Mouse (Mus musculus) E14TG2a.4 (cell line): ENCODE measurements around the gene Ireb2.
A peak's percentile ranks its signal among the peaks of the same experiment; 100 is the strongest.

Experiments
- H3K27me3 ChIP-seq: 2 replicates; pipeline ENCODE4 v1.6.1; 2014; ENCODE audit warnings: low read length, control low read depth; ENCODE audit not compliant: insufficient read depth
- H3K36me3 ChIP-seq: 2 replicates; pipeline ENCODE4 v1.6.1; 2014; ENCODE audit warnings: low read length, control low read depth; ENCODE audit not compliant: insufficient read depth
- H3K4me1 ChIP-seq: replicated peaks from 2 replicates; pipeline ENCODE4 v1.6.1; 2014; ENCODE audit warnings: low read depth, low read length, control low read depth
- H3K4me3 ChIP-seq: replicated peaks from 2 replicates; pipeline ENCODE4 v1.5.1; 2014; ENCODE audit warnings: mild to moderate bottlenecking, low read length
- H3K9me3 ChIP-seq: 2 replicates; pipeline ENCODE4 v1.6.1; 2014; ENCODE audit warnings: low read length, control low read depth
- CTCF ChIP-seq: conservative IDR thresholded peaks from 2 replicates; pipeline ENCODE4 v1.5.1; 2014; ENCODE audit warnings: low read length
- NANOG ChIP-seq: IDR thresholded peaks from 2 replicates; pipeline ENCODE4 v1.6.1; 2014; ENCODE audit warnings: borderline replicate concordance, low read length, mixed read lengths
- POU5F1 ChIP-seq: IDR thresholded peaks from 2 replicates; pipeline ENCODE4 v1.6.1; 2014; ENCODE audit warnings: low read length, borderline replicate concordance

Ireb2 gene

DNA sequence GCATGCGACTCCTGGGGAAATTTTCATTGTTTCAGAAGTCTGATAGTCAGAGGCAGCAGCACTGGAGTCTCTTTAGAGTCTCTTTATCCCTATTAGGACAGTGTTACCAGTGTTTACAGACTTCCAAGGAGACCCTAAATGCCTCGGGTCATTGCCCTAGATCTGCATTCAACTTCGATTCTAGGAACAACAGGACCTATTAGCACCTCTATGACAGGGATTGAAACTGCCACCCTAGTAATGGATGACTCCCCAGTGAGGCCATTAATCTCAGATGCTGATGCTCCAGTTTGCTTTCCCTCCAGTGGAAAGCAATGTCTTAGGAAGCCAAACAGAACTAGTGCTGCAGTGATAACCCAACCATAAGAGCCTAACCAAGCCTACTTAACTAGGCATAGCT lies 6.1 kb upstream of the Ireb2 start:
- no peak overlapping the region for H3K4me3 ChIP-seq
- no peaks in the 10 kb centered on the region for H3K9me3 ChIP-seq
- peaks cover 87% of the 10 kb centered on the region for H3K4me1 ChIP-seq
- TF ChIP-seq POU5F1 (no peak), CTCF (no peak), NANOG (peak; percentile 98)
- no peaks in the 10 kb centered on the region for H3K27me3 ChIP-seq
- H3K36me3 ChIP-seq, result no peaks in the 10 kb centered on the region

GRCm38 (mm10) chr9:54860526-54860925 lies 3.1 kb upstream of the Ireb2 start:
- Histone ChIP-seq H3K27me3 (no peaks in the 10 kb centered on the region), H3K4me3 (no peak overlapping the region), H3K36me3 (peaks cover 9% of the 10 kb centered on the region), H3K4me1 (peaks cover 83% of the 10 kb centered on the region), H3K9me3 (no peaks in the 10 kb centered on the region)
- TF ChIP-seq CTCF (no peak), POU5F1 (no peak), NANOG (no peak)

- no peak for TF ChIP-seq POU5F1
- no peak for TF ChIP-seq CTCF
- TF ChIP-seq NANOG, result no peak
- Histone ChIP-seq H3K9me3 (no peaks in the 10 kb centered on the region), H3K4me3 (no peak overlapping the region), H3K4me1 (peaks cover 25% of the 10 kb centered on the region), H3K36me3 (peaks cover 89% of the 10 kb centered on the region), H3K27me3 (no peaks in the 10 kb centered on the region)
Measured at GRCm38 (mm10) chr9:54878759-54879158, 15.2 kb downstream of the Ireb2 start.

DNA sequence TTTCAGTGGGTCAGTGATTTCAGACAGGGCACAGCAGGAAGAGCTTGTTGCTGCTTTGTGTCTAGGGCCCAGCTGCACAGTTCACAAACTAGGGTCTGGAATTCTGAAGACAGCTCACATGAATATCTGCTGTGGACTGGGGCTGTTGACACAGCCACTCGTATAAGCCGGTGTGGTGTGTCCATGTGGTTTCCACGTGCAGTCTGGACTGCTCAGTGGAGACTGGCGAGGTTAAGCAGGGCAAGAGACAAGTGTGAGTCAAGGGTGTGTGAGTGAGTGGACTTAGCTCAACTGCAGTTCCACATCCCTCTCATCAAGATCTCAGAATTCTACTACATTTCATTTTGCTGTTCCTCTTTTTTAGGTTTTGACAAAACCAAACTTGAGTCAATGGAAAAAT lies 28.5 kb downstream of the Ireb2 start:
- H3K36me3 ChIP-seq, result peaks cover 92% of the 10 kb centered on the region
- no peaks in the 10 kb centered on the region for H3K9me3 ChIP-seq

DNA sequence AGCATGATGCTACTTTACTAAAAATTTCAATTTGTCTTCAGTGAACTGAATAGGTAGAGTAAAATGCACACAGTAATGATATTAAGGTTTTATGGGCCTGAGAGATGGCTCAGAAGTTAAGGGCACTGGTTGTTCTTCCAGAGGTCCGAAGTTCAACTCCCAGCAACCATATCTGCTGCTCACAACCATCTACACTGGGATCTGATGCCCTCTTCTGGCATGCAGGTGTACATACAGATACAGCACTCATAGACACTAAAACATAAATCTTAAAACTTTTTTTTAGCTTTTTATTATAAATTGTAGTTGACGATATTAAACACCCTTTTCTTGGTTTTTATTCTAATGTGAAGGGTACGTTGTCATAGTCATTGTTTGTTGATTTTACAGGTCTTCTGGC lies 33.5 kb downstream of the Ireb2 start:
- Histone ChIP-seq H3K4me3 (no peak overlapping the region), H3K27me3 (no peaks in the 10 kb centered on the region), H3K4me1 (no peaks in the 10 kb centered on the region), H3K36me3 (peaks cover 89% of the 10 kb centered on the region), H3K9me3 (no peaks in the 10 kb centered on the region)
- TF ChIP-seq CTCF (peak; percentile 39), POU5F1 (no peak)

More for the DNA sequence above, 28.5 kb downstream of the Ireb2 start:
- Histone ChIP-seq H3K27me3 (no peaks in the 10 kb centered on the region), H3K4me3 (no peak overlapping the region), H3K4me1 (0 out of 2 replicates have a peak, but pooled peaks cover 2% of the 10 kb centered on the region)
- no peak for TF ChIP-seq NANOG

- H3K36me3 ChIP-seq, result peaks cover 67% of the 10 kb centered on the region
- H3K9me3 ChIP-seq, result no peaks in the 10 kb centered on the region
- H3K27me3 ChIP-seq, result no peaks in the 10 kb centered on the region
- no peak overlapping the region for H3K4me3 ChIP-seq
- TF ChIP-seq NANOG (no peak), CTCF (no peak), POU5F1 (no peak)
- H3K4me1 ChIP-seq, result no peaks in the 10 kb centered on the region
Measured at GRCm38 (mm10) chr9:54909446-54909845, 45.9 kb downstream of the Ireb2 start.

GRCm38 (mm10) chr9:54915576-54915975 lies 52.0 kb downstream of the Ireb2 start:
- Histone ChIP-seq H3K4me1 (peaks cover 17% of the 10 kb centered on the region), H3K4me3 (no peak overlapping the region), H3K27me3 (no peaks in the 10 kb centered on the region), H3K9me3 (peaks cover 3% of the 10 kb centered on the region), H3K36me3 (peaks cover 15% of the 10 kb centered on the region)
- no peak for TF ChIP-seq CTCF
- TF ChIP-seq POU5F1, result no peak
- no peak for TF ChIP-seq NANOG

DNA sequence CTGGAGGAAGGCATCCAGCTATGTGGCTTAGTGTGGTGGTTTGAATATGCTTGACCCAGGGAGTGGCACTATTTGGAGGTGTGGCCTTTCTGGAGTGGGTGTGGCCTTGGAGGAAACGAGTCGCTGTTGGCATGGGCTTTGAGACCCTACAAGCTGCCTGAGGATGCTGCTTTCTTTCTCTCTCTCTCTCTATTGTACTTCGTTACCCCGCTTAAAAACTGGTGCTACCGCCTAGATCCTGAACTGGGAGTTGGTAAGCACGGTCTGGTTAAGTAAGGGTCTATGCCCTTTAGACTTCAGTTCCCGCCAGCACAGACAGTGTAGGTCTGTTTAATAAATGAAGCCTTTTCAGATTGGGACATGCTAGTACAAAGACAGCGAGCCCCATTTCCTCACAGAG lies 52.8 kb downstream of the Ireb2 start:
- H3K36me3 ChIP-seq, result peaks cover 7% of the 10 kb centered on the region
- no peaks in the 10 kb centered on the region for H3K27me3 ChIP-seq
- TF ChIP-seq POU5F1 (no peak), NANOG (no peak), CTCF (no peak)
- peaks cover 17% of the 10 kb centered on the region for H3K4me1 ChIP-seq
- peaks cover 3% of the 10 kb centered on the region for H3K9me3 ChIP-seq
- peak overlapping the region; percentile 92 for H3K4me3 ChIP-seq

GRCm38 (mm10) chr9:54917010-54917677 lies 53.6 kb downstream of the Ireb2 start, which contains the start of gene Hykk:
TSS of gene Hykk (plus strand) at chr9:54917283.
- Histone ChIP-seq H3K27me3 (no peaks in the 10 kb centered on the region), H3K9me3 (peaks cover 3% of the 10 kb centered on the region), H3K4me3 (peak within 1 kb of the TSS; percentile 92), H3K36me3 (no peaks in the 10 kb centered on the region), H3K4me1 (peaks cover 17% of the 10 kb centered on the region)
- TF ChIP-seq NANOG, result no peak
